Mouse (Mus musculus) skeletal muscle tissue, adult 2 months (tissue): ENCODE results near the gene Galk2.

ENCODE experiments used
- DNase-seq: peaks from one replicate; pipeline ENCODE4 v3.0.0-alpha.2; 2012; ENCODE audit warnings: low read depth, low spot score

Galk2 gene

DNA sequence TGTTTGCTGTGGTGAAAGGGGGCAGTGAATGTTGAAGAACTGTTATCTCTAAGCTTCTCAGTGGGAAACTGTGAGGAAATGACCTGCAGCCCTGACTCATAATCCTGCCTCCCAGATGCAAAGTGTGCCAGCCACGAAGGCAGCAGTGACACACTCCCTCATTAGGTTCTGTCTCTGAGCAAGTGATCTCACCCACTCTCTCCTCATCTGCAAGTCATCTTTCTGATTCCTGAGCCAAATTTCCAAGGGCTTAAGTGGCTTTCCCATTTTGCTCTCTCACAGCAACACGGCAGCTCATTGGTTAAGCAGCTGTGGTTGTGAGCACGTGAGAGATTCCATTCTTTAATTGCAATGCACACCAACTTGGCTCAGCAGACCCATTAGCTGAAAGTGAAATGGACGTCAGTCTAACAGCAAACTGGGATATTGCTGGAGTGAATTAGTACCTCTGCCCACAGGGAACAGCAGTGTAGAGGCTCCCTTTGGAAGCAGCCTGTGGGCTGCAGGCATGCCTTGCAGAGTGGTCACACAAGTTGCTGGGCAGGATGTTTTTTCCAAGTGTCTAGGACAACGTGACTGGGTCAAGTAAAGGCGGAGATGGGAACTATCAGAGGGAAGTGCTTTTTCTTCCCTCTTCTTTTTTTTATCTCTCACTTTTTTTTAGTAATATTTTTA, 82.3 kb downstream of the Galk2 start:
- peak; percentile 48 for DNase-seq

DNA sequence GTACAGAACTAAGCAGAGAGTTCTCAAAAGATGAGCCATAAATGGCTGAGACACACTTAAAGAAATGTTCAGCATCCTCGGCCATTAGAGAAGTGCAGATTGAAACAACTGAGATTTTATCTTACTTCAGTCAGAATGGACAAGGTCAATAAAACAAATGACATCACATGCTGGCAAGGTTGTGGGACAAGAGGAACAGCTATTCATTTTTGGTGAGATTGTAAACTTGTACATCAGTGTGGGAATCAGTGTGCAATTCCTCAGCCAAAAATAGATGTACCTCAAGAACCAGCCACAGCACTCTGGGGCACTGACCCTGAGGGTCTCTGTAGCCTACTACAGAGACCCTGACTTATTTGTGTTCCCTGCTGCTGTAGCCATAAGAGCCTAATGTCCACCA, 84.4 kb downstream of the Galk2 start:
- no peak for DNase-seq

GRCm38 (mm10) chr2:125948195-125948594, 89.3 kb downstream of the Galk2 start:
- DNase-seq, result no peak

DNA sequence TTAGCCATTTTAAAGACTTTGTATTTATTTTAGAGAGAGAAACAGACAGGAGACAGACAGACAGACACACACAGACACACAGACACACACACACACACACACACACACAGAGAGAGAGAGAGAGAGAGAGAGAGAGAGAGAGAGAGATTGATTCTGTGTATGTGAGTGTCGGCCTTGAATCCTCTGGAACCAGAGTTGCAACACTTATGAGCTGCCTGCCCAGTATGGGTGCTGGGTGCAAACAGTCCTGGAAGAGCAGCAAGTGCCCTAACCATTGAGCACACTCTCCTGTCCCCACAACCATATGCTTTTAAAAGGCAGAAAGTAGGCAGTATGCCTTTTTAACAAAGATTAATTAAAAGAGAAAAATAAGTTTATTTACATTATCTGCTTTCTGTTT, 109.9 kb downstream of the Galk2 start:
- no peak for DNase-seq

DNA sequence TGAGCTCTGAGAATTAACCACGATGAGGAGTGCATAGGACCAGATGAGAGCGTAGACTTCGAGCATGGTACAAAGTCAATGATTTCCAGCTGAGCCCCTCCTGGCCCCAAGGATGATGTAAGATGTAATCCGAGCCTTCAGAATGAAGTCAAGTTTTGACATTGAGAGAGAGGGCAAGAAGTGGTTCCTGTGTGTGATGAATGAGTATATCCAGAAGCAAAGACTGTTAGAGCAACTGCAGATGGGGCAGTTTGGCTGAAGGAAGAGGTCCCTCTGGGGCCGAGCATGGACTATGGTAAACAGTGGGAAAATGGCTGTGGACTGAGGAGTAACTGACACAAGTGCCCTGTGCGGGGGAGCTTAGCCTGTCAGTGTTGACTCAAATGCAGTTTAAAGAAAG, 114.3 kb downstream of the Galk2 start:
- DNase-seq, result no peak

DNA sequence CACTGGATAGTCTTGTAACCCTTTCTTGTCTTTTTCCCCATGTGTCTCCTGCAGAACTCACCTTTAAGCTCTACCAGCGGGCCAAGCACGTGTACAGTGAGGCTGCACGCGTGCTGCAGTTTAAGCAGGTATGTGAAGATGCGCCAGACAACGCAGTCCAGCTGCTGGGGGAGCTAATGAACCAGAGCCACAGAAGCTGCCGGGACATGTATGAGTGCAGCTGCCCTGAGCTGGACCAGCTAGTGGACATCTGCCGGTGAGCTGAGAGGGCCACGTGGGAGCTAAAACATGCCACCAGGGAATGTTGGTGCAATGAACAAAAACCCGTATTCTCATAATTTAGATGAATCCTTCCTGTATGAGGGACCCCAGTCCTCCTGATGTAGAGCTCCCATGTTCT, 116.3 kb downstream of the Galk2 start:
- no peak for DNase-seq

GRCm38 (mm10) chr2:125975808-125976345, 117.0 kb downstream of the Galk2 start:
- peak; percentile 32 for DNase-seq

- DNase-seq, result no peak
These were observed 143.4 kb downstream of the Galk2 start for GRCm38 (mm10) chr2:126002291-126002690.

- DNase-seq, result peak; percentile 17
These were observed 147.2 kb downstream of the Galk2 start for GRCm38 (mm10) chr2:126006088-126006487.

DNA sequence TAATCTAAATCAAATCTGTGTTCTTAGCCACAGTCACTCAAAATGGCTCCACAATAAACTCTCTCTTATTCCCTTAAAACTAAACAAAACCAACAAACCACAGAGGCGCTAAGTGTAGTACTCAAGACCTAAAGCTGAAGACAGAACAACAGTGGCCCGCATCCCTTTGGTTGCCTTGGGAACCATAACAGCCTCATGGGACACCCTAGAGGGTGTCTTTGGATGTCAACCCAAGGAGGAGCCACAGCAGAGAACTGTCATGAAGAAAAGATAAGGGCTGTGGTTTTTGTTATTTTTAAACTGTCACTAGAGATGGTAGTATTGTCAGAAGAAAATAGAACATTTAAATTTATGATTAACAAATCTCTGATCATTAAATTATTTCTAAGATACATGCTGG, 147.8 kb downstream of the Galk2 start:
- DNase-seq, result no peak

DNA sequence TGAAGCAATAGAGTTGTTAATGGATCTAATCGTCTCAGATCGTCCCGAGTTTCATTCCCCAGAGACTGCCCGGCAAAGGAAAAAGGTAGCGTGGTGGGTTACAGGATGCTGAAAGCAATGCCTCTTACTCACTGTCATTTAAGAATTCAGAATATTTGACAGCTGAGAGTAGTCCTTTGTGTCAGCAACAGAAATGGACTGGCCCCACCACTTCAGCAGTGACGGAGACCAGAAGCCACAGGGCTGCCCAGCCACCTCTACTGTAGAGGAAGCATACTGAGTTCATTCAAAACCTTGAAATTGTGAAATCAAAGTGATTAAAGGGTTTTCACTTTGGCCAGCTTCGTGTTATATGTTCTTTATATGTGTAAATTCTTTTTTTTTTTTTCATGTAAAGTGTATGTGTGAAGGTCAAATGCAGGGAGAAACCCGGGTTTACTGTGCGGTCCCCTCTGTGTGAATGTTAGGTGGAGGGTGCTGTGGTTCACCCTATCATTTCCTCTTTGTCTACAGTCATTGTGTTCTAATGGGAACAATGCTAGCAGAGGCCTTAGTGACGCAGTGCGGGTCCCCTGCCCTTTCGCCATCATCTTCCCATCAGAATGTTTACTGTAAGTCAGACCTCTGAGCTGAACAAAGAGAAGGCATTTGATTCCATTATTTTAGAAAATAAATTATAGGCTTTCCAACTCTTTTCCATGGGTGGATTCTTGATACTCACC, 156.2 kb downstream of the Galk2 start:
- no peak for DNase-seq

- no peak for DNase-seq
These were observed 157.0 kb downstream of the Galk2 start for GRCm38 (mm10) chr2:126015763-126016473.

- DNase-seq, result no peak
These were observed 172.4 kb downstream of the Galk2 start for GRCm38 (mm10) chr2:126031186-126031900.

DNA sequence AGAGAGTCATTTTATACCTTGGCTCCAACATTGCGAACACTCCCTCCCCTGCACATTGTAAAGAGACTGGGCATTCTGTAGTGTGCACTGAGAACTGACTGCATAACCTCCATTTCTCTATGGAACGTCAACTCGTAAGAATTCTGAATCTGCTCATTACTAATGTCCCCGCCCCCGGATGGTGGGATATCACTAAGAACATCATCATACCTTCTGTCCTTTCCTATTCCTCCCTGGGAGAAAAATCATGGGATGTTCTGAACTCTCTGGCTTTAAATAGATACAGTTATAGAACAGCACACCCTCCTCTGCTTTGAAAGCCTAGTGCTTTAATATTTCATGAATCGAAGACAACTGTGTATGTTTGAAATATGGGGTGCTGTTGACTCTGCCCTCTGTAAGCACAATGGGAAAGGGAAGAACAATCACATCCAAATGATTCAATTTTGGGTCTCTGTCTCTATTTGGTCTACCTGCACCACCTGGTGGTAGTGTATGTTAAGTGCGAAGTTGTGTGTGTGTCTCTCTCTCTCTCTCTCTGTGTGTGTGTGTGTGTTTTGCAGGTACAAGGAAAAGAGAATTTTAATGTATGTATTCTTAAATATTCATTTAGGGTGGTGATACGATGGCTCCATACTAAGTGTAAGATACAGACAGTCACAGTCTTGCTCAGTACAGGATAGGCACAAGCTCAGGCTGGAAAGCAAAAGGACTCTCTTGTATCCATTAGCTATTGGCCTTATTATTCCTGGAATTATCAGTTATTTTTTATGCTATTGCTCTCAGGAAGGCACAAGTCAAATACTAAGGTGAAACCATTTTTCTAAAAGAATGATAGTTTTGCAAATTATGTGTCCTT, 174.4 kb downstream of the Galk2 start:
- DNase-seq, result no peak
